Mouse (Mus musculus) lung, embryonic 14.5 days (tissue): ENCODE measurements at regions not wholly inside any gene's neighbourhood (a gene's known extent, or its start where the extent isn't known, plus 50 kb on each side); places are given as distances from the start of the nearest gene placed in this dataset.
A peak's percentile ranks its signal among the peaks of the same experiment; 100 is the strongest.

ENCODE experiments used
- ATAC-seq: fragments of 200-750 bp; cut with Nextera tagmentation; 2 replicates; pipeline ENCODE4 v1.8.0; 2017; ENCODE audit warnings: mild to moderate bottlenecking, moderate TSS enrichment, moderate library complexity; ENCODE audit not compliant: insufficient read depth
- DNase-seq: peaks from one replicate; pipeline ENCODE4 v3.0.0-alpha.2; 2015
- H3K27ac ChIP-seq: fragments of 300-500 bp; sonication (generic); 2 replicates; pipeline ENCODE4 v1.5.1; 2014; ENCODE audit warnings: low read depth, mild to moderate bottlenecking, moderate library complexity
- H3K27me3 ChIP-seq: fragments of 300-500 bp; sonication (generic); 2 replicates; pipeline ENCODE4 v1.6.1; 2014; ENCODE audit warnings: low read length, control low read depth; ENCODE audit not compliant: insufficient read depth
- H3K36me3 ChIP-seq: fragments of 300-500 bp; sonication (generic); 2 replicates; pipeline ENCODE4 v1.6.1; 2014; ENCODE audit warnings: control low read depth; ENCODE audit not compliant: insufficient read depth
- H3K4me1 ChIP-seq: fragments of 300-500 bp; sonication (generic); 2 replicates; pipeline ENCODE4 v1.6.1; 2014; ENCODE audit warnings: antibody characterized with exemption, control low read depth; ENCODE audit not compliant: insufficient read depth
- H3K4me2 ChIP-seq: fragments of 300-500 bp; sonication (generic); 2 replicates; pipeline ENCODE4 v1.6.1; 2014; ENCODE audit warnings: mild to moderate bottlenecking
- H3K4me3 ChIP-seq: fragments of 300-500 bp; sonication (generic); 2 replicates; pipeline ENCODE4 v1.5.1; 2014; ENCODE audit warnings: low read depth, low read length
- H3K9ac ChIP-seq: fragments of 300-500 bp; sonication (generic); 2 replicates; pipeline ENCODE4 v1.6.1; 2014
- H3K9me3 ChIP-seq: fragments of 300-500 bp; sonication (generic); 2 replicates; pipeline ENCODE4 v1.6.1; 2016; ENCODE audit warnings: low read depth, low read length, control low read depth
- CTCF ChIP-seq: IDR thresholded peaks from 2 replicates; pipeline ENCODE4 v1.5.1; 2016; ENCODE audit warnings: antibody characterized with exemption, low read depth
- WGBS: fragments of 180-500 bp; shearing (Covaris S2); extraction: QIAGEN DNeasy Blood & Tissue Kit; methylation state at CpG from one replicate; pipeline ENCODE4 v1.1.7; 2014; 5-methylcytosine and 5-hydroxymethylcytosine counted together

DNA sequence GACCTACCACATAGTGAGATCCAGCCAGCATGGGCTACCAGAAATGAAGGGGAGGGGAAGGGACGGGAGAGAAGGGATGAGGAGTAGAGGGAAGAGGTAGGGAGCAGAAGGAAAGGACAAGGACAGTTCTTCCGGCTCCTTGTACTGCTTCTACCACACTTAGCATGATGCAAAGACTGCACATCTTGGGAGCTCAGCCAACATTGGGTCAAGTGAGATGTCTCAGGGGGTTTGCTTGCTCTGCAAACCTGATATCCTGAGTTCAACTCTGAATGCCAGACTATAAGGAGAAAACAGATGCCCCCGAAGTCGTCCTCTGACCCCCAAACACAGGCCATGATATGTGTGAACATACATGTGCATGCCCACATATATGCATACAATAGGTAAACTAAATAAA lies 188.4 kb upstream of the Zfp462 start:
- ATAC-seq: no peak
- Histone ChIP-seq H3K27me3 (no peaks in the 10 kb centered on the region), H3K27ac (no peak overlapping the region), H3K9ac (no peak overlapping the region), H3K9me3 (no peaks in the 10 kb centered on the region), H3K4me1 (peaks cover 3% of the 10 kb centered on the region; the same call in 1 of the 2 replicates), H3K36me3 (no peaks in the 10 kb centered on the region), H3K4me2 (no peak overlapping the region), H3K4me3 (no peak overlapping the region)
- 87% methylated on average over 4 of the region's 4 CpGs for WGBS
- TF ChIP-seq CTCF: no peak
- DNase-seq: no peak

DNA sequence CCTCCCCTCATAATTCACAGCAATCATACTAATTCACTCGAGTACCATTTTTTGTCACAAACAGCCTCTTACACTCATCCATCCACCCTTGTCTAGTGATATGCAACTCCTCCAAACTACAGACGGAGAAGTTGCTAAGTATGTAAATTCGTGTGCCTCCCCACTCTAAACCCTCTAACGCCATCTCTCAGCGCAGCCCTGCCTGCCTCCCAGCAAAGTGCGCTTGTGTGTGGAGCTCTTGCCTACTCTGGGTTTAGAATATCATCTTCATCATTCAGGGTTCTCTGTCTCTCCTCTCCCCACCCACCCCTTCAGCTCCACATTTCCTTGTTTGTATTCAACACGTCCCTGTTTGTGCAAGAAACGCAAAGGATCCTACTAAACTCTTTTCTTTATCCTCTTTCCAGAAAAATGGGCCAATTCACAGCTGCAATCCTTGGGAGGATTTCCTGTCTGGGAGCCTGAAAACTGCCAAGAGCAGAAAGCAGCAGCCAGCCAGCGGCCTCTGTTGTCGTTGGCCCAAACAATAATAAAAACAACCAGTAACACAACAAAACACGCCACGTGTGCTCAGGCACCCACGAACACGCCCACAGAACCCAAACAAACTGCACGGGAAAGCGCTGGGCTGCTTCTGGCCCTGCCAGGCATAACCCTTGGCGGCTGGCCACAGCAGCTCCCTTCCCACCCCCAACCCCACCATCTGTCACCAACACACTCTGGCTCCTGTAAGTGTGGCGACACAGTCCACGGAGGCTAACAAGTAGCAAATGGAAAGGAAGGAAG lies 186.9 kb upstream of the Zfp462 start:
- ATAC-seq (peak; percentile 93), DNase-seq (peak; percentile 80)
- no peak for TF ChIP-seq CTCF
- peak overlapping the region; percentile 58 for H3K4me2 ChIP-seq
- no peaks in the 10 kb centered on the region for H3K27me3 ChIP-seq
- 0 out of 2 replicates have a peak overlapping the region, but pooled peaks have one; percentile 26 for H3K9ac ChIP-seq
- peaks cover 3% of the 10 kb centered on the region; the same call in 1 of the 2 replicates for H3K4me1 ChIP-seq
- H3K36me3 ChIP-seq: no peaks in the 10 kb centered on the region
- WGBS: 20% methylated on average over 19 of the region's 19 CpGs
- no peaks in the 10 kb centered on the region for H3K9me3 ChIP-seq
- no peak overlapping the region; the same call in 1 of the 2 replicates for H3K27ac ChIP-seq
- H3K4me3 ChIP-seq: peak overlapping the region; percentile 21

DNA sequence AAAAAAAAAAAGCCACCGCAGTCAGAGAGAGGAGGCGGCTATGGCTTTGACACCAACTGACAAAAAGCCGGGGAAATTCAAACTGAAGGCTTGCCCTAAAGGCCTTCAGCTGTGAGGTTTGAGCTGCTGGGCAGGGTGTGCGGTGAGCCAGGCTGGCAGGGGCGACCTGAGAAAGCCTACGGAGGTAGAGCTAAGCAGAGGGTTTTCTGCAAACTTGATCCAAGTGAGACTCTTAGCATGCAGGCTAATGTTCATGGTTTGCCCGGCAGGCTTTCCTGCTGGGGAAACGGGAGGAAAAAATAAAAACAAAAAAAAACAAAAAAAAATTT lies 186.4 kb upstream of the Zfp462 start:
- Histone ChIP-seq H3K9me3 (no peaks in the 10 kb centered on the region), H3K36me3 (no peaks in the 10 kb centered on the region), H3K27me3 (no peaks in the 10 kb centered on the region), H3K27ac (no peak overlapping the region; the same call in 1 of the 2 replicates), H3K4me2 (peak overlapping the region; percentile 58), H3K9ac (peak overlapping the region; percentile 26; the same call in 1 of the 2 replicates), H3K4me1 (peaks cover 3% of the 10 kb centered on the region; the same call in 1 of the 2 replicates), H3K4me3 (peak overlapping the region; percentile 21; the same call in 1 of the 2 replicates)
- no peak for ATAC-seq
- WGBS: 19% methylated on average over 8 of the region's 8 CpGs
- TF ChIP-seq CTCF: no peak
- no peak for DNase-seq

DNA sequence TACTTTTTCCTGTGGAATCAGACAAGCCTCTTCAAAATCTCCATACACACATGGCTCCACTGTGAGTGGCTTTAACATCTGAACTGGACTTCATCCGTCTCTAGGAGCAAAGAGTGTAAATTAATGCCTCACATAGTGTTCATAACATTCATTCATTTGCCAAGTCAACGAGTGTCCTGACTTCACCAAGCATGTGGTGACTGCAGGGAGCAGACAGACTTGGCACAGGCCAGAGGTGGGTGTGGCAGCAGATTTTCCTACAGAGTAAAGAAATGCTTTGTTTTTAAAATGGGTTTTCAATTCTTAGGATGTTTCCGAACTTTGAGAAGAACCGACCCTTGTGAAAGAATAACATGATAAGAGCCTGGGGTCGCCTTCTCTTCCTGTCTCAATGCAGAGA lies 183.6 kb upstream of the Zfp462 start:
- TF ChIP-seq CTCF: no peak
- ATAC-seq (no peak), DNase-seq (peak; percentile 21)
- no peaks in the 10 kb centered on the region for H3K9me3 ChIP-seq
- WGBS: 34% methylated on average over 5 of the region's 5 CpGs
- H3K4me2 ChIP-seq: no peak overlapping the region
- no peak overlapping the region for H3K27ac ChIP-seq
- no peak overlapping the region for H3K4me3 ChIP-seq
- H3K9ac ChIP-seq: no peak overlapping the region
- H3K36me3 ChIP-seq: no peaks in the 10 kb centered on the region
- no peaks in the 10 kb centered on the region for H3K27me3 ChIP-seq
- H3K4me1 ChIP-seq: peaks cover 3% of the 10 kb centered on the region; the same call in 1 of the 2 replicates

DNA sequence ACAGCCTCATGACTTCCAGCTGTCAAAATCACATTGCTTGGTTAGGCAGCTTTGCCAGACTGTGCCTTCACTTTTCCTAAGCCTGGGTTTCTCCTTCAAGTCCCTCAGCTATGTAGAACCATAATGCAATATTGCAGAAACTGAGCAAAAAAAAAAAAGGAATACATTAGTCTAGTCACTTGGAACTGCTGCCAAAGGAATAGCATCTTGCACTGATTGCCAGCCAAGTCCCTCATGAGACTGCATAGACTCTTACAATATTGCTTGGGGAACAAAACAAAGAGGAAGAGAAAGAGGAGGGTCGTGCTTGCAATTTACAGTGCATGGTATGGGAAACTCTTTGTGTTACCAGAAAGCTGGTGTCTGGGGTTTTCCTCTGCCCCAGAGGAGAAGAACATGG lies 179.8 kb upstream of the Zfp462 start:
- peak; percentile 69 for DNase-seq
- WGBS: 50% methylated on average over 1 of the region's 1 CpGs
- Histone ChIP-seq H3K36me3 (no peaks in the 10 kb centered on the region), H3K4me3 (no peak overlapping the region), H3K9me3 (no peaks in the 10 kb centered on the region), H3K4me1 (0 out of 2 replicates have a peak, but pooled peaks cover 3% of the 10 kb centered on the region), H3K27me3 (no peaks in the 10 kb centered on the region), H3K4me2 (no peak overlapping the region), H3K9ac (no peak overlapping the region), H3K27ac (no peak overlapping the region)
- no peak for TF ChIP-seq CTCF
- ATAC-seq: no peak

DNA sequence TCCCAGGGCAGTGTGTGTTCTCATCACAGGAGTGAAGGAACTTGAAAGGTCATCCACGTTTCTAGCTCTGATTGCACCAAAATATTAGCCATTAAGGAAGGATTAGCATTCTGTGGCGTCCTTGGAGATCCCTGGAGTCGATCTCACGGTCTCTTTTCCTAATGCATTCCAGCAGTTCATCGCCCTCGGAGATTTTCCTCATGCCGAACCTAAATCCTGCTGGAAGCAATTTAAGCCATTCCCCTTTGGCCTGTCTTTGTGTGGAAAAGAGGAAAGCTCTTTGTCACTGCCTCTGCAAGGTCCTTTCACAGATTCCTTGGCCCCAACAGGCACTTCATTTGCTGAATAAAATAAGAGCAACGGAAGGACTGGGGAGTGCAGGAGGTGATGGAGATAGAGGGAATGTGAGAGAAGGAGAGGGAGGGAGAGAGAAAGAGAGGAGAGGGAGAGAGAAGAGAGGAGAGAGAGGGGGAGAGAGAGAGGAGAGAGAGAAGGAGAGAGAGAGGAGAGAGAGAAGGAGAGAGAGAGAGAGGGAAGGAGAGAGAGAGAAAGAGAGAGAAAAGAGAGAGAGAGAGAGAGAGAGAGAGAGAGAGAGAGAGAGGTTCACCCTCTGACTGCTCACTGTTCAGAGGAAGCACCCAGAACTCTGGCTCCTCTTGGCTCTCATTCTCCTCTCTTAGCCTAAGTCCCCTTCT lies 177.2 kb upstream of the Zfp462 start:
- H3K36me3 ChIP-seq: no peaks in the 10 kb centered on the region
- DNase-seq (no peak), ATAC-seq (no peak)
- no peak overlapping the region for H3K9ac ChIP-seq
- H3K27ac ChIP-seq: no peak overlapping the region
- H3K4me1 ChIP-seq: no peaks in the 10 kb centered on the region
- H3K4me3 ChIP-seq: no peak overlapping the region
- no peak overlapping the region for H3K4me2 ChIP-seq
- no peaks in the 10 kb centered on the region for H3K27me3 ChIP-seq
- 58% methylated on average over 8 of the region's 8 CpGs for WGBS
- H3K9me3 ChIP-seq: no peaks in the 10 kb centered on the region
- no peak for TF ChIP-seq CTCF

DNA sequence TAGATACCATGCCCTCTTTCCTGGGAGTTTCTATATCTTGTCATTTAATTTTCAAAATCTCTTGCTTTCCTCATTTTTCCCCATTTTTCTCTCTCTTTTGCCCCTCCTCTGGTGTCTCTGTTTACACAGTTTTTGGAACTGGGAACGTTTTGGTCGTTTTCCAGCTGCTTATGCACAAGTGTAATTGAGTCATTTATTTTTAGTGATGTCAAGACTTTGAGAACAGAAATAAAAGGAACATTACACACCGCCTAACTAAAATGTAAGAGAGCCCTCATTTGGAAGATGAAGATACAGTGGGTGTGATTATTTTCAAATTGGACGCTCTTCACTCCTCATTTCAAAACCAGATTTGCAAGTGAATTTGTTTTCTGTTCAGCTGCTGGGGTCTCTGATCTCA lies 176.0 kb upstream of the Zfp462 start:
- no peak overlapping the region for H3K4me3 ChIP-seq
- no peaks in the 10 kb centered on the region for H3K27me3 ChIP-seq
- 51% methylated on average over 4 of the region's 4 CpGs for WGBS
- DNase-seq (peak; percentile 42), ATAC-seq (no peak)
- no peaks in the 10 kb centered on the region for H3K9me3 ChIP-seq
- H3K4me1 ChIP-seq: no peaks in the 10 kb centered on the region
- H3K36me3 ChIP-seq: no peaks in the 10 kb centered on the region
- no peak for TF ChIP-seq CTCF
- no peak overlapping the region for H3K27ac ChIP-seq
- no peak overlapping the region for H3K4me2 ChIP-seq
- no peak overlapping the region for H3K9ac ChIP-seq
